Mouse (Mus musculus): ENCODE data around the gene Khdrbs2. TPM values are rescaled to one million over a fixed set of nuclear protein-coding genes. Genes with fewer than 3 reads are reported as not detected.
"Not testable (repeated sequence)": the region's sequence is repeated elsewhere in the genome, so short reads cannot be mapped to it uniquely, and the experiment has no call there.

Gene Khdrbs2
- total and polyA plus RNA-seq, 3 experiments: 0.22 TPM; not detected in 2

DNA sequence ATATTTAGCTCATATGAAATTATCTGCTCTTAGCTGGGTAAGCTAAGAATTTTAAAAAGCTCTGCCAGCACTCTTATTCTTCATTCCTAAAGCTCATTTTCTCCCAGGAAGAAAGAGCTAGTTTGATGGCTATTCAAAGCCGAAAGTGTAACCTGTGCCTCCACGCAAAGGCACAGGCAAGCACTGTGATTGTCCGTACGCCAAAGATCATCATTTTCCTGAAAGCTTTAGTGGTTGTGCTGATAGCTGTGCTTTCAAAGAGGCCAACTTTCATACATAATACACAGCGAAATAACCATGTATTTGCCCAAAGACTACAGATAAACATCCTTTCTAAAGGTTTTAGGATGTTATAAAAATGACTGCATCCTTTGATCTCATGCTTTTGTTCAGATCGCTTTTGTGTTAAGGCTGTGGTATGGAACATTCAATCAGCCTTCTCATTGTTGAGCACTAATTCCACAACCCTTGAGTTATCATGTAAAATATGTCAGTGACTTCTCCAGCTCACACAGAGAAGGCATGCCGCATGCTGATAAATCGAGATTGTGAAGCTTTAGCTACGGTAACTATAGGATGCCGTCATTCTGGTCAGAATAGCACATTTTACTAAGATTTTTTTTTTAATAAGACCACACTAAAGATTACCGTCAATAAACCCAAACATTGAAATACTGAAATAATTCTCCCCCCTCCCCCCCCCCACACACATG, 299.1 kb downstream of the Khdrbs2 start:
- Histone ChIP-seq H3K4me3 (ENCODE audit: low read depth, low read length) (no peak overlapping the region), H3K27me3 (ENCODE audit: insufficient read depth, low read length) (no peaks in the 10 kb centered on the region), H3K36me3 (replicated peaks) (no peaks in the 10 kb centered on the region), H3K9me3 (replicated peaks) (no peaks in the 10 kb centered on the region), H3K4me1 (ENCODE audit: insufficient read depth, low read depth, low read length) (no peaks in the 10 kb centered on the region)
- TF ChIP-seq POLR2AphosphoS5 (IDR thresholded peaks at IDR 0.05; ENCODE audit: insufficient replicate concordance, low read depth, low read length): no peak
- no peak for TF ChIP-seq CTCF (IDR thresholded peaks at IDR 0.05; ENCODE audit: low read depth, low read length)
- TF ChIP-seq GATA1 (IDR thresholded peaks at IDR 0.05; ENCODE audit: borderline replicate concordance, low read length): no peak
- no peak for TF ChIP-seq TAL1 (conservative IDR thresholded peaks at IDR 0.05; ENCODE audit: low read depth, low read length)
- no peak for TF ChIP-seq GATA2 (IDR thresholded peaks at IDR 0.05; ENCODE audit: borderline replicate concordance, low read depth, low read length)
- DNase-seq (ENCODE audit: low spot score) (no peak), ATAC-seq (ENCODE audit: extremely low read depth, insufficient number of reproducible peaks, low FRiP score, poor library complexity, severe bottlenecking) (no peak)

DNA sequence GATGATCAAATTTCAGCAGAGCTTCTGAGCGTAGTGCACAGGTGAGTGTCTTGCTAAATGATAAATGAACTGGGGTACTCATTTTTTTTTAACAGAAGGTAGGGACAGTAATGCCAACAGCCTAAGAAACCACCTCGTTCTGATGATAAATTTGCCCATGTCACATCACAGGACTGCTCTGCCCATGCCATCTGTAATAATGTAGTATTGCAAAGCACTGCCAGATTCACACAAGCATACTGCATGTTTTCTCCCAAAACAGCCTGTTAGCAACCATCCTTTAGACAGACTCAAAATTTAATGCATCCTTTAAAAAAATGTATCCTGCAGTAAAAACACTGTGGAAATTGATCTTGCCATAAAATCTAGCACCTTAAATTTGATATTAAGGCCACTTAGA, 315.4 kb downstream of the Khdrbs2 start:
- TF ChIP-seq GATA1 (IDR thresholded peaks at IDR 0.05; ENCODE audit: borderline replicate concordance, low read length): no peak
- no peak for TF ChIP-seq TAL1 (conservative IDR thresholded peaks at IDR 0.05; ENCODE audit: low read depth, low read length)
- no peak for TF ChIP-seq POLR2AphosphoS5 (IDR thresholded peaks at IDR 0.05; ENCODE audit: insufficient replicate concordance, low read depth, low read length)
- no peak for TF ChIP-seq GATA2 (IDR thresholded peaks at IDR 0.05; ENCODE audit: borderline replicate concordance, low read depth, low read length)
- no peak for TF ChIP-seq CTCF (IDR thresholded peaks at IDR 0.05; ENCODE audit: low read depth, low read length)
- Histone ChIP-seq H3K27me3 (ENCODE audit: insufficient read depth, low read length) (no peaks in the 10 kb centered on the region), H3K4me1 (ENCODE audit: insufficient read depth, low read depth, low read length) (no peaks in the 10 kb centered on the region), H3K4me3 (ENCODE audit: low read depth, low read length) (no peak overlapping the region), H3K36me3 (replicated peaks) (no peaks in the 10 kb centered on the region), H3K9me3 (replicated peaks) (no peaks in the 10 kb centered on the region)
- ATAC-seq (ENCODE audit: extremely low read depth, insufficient number of reproducible peaks, low FRiP score, poor library complexity, severe bottlenecking) (no peak), DNase-seq (ENCODE audit: low spot score) (no peak)

DNA sequence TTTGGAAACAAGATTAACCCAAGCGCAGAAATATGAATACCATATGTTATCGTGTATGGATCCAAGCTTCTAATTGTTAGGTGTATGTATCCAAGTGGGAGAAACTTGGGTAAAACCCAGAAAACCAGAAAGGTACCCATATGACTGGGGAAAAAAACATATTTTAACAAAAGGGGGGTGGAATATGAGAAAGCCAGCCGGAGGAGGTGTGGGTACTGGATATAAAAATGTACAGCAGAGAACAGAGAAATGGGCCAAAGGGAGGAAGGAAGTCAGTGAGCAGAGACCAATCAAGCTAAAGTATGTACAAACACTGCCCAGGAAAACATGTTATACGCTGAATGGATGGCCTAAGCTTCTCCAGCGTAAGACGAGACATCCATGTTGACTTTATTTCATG, 330.9 kb downstream of the Khdrbs2 start:
- ATAC-seq (ENCODE audit: extremely low read depth, insufficient number of reproducible peaks, low FRiP score, poor library complexity, severe bottlenecking) (no peak), DNase-seq (ENCODE audit: low spot score) (no peak)
- TF ChIP-seq CTCF (IDR thresholded peaks at IDR 0.05; ENCODE audit: low read depth, low read length) (no peak), GATA2 (IDR thresholded peaks at IDR 0.05; ENCODE audit: borderline replicate concordance, low read depth, low read length) (no peak), TAL1 (conservative IDR thresholded peaks at IDR 0.05; ENCODE audit: low read depth, low read length) (no peak), GATA1 (IDR thresholded peaks at IDR 0.05; ENCODE audit: borderline replicate concordance, low read length) (no peak), POLR2AphosphoS5 (IDR thresholded peaks at IDR 0.05; ENCODE audit: insufficient replicate concordance, low read depth, low read length) (no peak)

DNA sequence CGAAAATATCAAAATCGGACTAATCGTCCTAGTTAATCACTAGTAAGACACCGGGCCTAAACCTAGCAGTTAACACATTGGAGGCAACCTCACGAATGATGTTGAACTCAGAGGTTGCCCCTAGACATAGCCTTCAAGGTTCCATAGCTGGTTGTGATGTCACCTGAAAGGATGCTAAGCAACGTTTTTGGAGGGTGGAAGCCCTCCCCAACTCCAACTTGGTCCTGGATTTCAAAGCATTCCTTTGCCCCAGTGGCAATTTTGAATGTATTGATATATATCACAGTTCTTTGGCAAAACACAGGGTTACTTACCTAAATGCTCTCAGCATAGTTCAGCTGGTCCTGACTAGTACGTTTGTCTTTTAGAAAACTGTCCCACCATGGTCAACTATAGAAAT, 374.7 kb downstream of the Khdrbs2 start, which contains the start of gene Gm5415:
Gene Gm5415 (minus strand): TSS at position 101 of the 400 bp plus-strand sequence.
- not testable (repeated sequence) for H3K36me3 ChIP-seq (replicated peaks); H3K9me3 ChIP-seq (replicated peaks); DNase-seq (ENCODE audit: low spot score); H3K4me3 ChIP-seq (ENCODE audit: low read depth, low read length); H3K27me3 ChIP-seq (ENCODE audit: insufficient read depth, low read length); ATAC-seq (ENCODE audit: extremely low read depth, insufficient number of reproducible peaks, low FRiP score, poor library complexity, severe bottlenecking); H3K4me1 ChIP-seq (ENCODE audit: insufficient read depth, low read depth, low read length)

More for the DNA sequence above, 330.9 kb downstream of the Khdrbs2 start:
- no peaks in the 10 kb centered on the region for H3K36me3 ChIP-seq (replicated peaks)
- H3K4me3 ChIP-seq (ENCODE audit: low read depth, low read length): no peak overlapping the region
- no peaks in the 10 kb centered on the region for H3K9me3 ChIP-seq (replicated peaks)
- H3K4me1 ChIP-seq (ENCODE audit: insufficient read depth, low read depth, low read length): no peaks in the 10 kb centered on the region
- H3K27me3 ChIP-seq (ENCODE audit: insufficient read depth, low read length): no peaks in the 10 kb centered on the region

DNA sequence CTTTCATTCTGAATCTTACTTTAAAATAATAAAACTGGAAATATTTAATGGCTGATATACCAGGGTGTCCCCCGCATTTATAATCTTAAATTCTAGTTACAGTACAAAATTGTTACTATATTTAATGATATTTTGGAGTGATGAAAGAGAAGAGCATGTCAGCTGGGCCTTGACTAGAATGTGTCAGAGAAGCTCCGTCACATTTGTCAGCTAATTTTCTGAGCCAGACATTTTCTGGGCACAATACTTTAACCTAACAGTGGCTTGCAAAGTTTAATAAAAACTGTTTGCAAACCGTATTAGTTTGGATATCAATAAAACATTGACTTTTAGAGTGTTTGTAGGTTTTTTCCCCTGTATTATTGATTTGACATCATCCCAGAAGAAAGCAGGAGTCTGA, 380.9 kb downstream of the Khdrbs2 start:
- DNase-seq (ENCODE audit: low spot score) (no peak), ATAC-seq (ENCODE audit: extremely low read depth, insufficient number of reproducible peaks, low FRiP score, poor library complexity, severe bottlenecking) (no peak)
- Histone ChIP-seq H3K36me3 (replicated peaks) (no peaks in the 10 kb centered on the region), H3K27me3 (ENCODE audit: insufficient read depth, low read length) (no peaks in the 10 kb centered on the region), H3K4me3 (ENCODE audit: low read depth, low read length) (no peak overlapping the region), H3K4me1 (ENCODE audit: insufficient read depth, low read depth, low read length) (no peaks in the 10 kb centered on the region), H3K9me3 (replicated peaks) (no peaks in the 10 kb centered on the region)
- TF ChIP-seq GATA2 (IDR thresholded peaks at IDR 0.05; ENCODE audit: borderline replicate concordance, low read depth, low read length) (no peak), TAL1 (conservative IDR thresholded peaks at IDR 0.05; ENCODE audit: low read depth, low read length) (no peak), CTCF (IDR thresholded peaks at IDR 0.05; ENCODE audit: low read depth, low read length) (no peak), POLR2AphosphoS5 (IDR thresholded peaks at IDR 0.05; ENCODE audit: insufficient replicate concordance, low read depth, low read length) (no peak), GATA1 (IDR thresholded peaks at IDR 0.05; ENCODE audit: borderline replicate concordance, low read length) (no peak)

DNA sequence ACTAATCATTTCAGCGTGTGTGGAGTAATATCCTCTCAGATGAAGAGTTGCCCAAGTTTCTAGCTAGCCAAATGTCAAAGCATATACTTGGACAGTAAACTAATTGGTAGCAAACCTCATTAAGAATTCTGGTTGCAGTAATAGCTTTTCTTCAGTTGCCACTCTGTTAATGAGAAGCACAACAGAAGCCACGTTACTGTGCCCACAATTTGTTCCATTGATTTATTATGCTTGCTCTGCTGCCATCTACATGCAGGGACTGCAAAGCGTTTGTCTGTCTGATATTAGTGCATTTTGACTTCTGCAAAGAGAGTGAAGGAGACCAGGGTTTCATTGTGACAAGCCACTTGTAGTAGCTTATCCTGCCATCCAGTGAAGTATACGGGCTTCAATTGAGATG, 381.4 kb downstream of the Khdrbs2 start:
- no peaks in the 10 kb centered on the region for H3K4me1 ChIP-seq (ENCODE audit: insufficient read depth, low read depth, low read length)
- DNase-seq (ENCODE audit: low spot score): no peak
- no peaks in the 10 kb centered on the region for H3K9me3 ChIP-seq (replicated peaks)
- no peak for TF ChIP-seq TAL1 (conservative IDR thresholded peaks at IDR 0.05; ENCODE audit: low read depth, low read length)
- no peak for TF ChIP-seq GATA2 (IDR thresholded peaks at IDR 0.05; ENCODE audit: borderline replicate concordance, low read depth, low read length)
- TF ChIP-seq GATA1 (IDR thresholded peaks at IDR 0.05; ENCODE audit: borderline replicate concordance, low read length): no peak
- TF ChIP-seq POLR2AphosphoS5 (IDR thresholded peaks at IDR 0.05; ENCODE audit: insufficient replicate concordance, low read depth, low read length): no peak
- no peak for TF ChIP-seq CTCF (IDR thresholded peaks at IDR 0.05; ENCODE audit: low read depth, low read length)
- no peaks in the 10 kb centered on the region for H3K27me3 ChIP-seq (ENCODE audit: insufficient read depth, low read length)
- H3K4me3 ChIP-seq (ENCODE audit: low read depth, low read length): no peak overlapping the region
- H3K36me3 ChIP-seq (replicated peaks): no peaks in the 10 kb centered on the region
- no peak for ATAC-seq (ENCODE audit: extremely low read depth, insufficient number of reproducible peaks, low FRiP score, poor library complexity, severe bottlenecking)
